Mouse (Mus musculus) kidney, postnatal 4 days (tissue): ENCODE results near the gene Unc5c.

ENCODE experiments used
- DNase-seq, 2 experiments: peaks; one replicate each; pipeline ENCODE4 v3.0.0; 2021; ENCODE audit warnings: mixed read lengths in 2 of 2

Gene Unc5c

GRCm38 (mm10) chr3:141819331-141819941, 354.4 kb downstream of the Unc5c start:
- DNase-seq: peak; percentile 17 to 48

GRCm38 (mm10) chr3:141828301-141828700, 363.3 kb downstream of the Unc5c start:
- no peak for DNase-seq

- DNase-seq: peak; percentile 79 to 80
Observed at GRCm38 (mm10) chr3:141831135-141831534, 366.1 kb downstream of the Unc5c start.

GRCm38 (mm10) chr3:141838864-141839263, 373.8 kb downstream of the Unc5c start:
- peak; percentile 11 to 24 for DNase-seq

- DNase-seq: no peak
Observed at GRCm38 (mm10) chr3:141849206-141849605, 384.2 kb downstream of the Unc5c start.

GRCm38 (mm10) chr3:141850141-141850540, 385.1 kb downstream of the Unc5c start:
- no peak for DNase-seq

- DNase-seq: no peak
Observed at GRCm38 (mm10) chr3:141854339-141854738, 389.3 kb downstream of the Unc5c start.

- DNase-seq: no peak
Observed at GRCm38 (mm10) chr3:141857123-141857522, 392.1 kb downstream of the Unc5c start.

GRCm38 (mm10) chr3:141862816-141863461, 397.9 kb downstream of the Unc5c start:
- peak; percentile 56 to 67 for DNase-seq

GRCm38 (mm10) chr3:141871805-141872204, 406.8 kb downstream of the Unc5c start:
- DNase-seq: no peak

GRCm38 (mm10) chr3:141872337-141873042, 407.5 kb downstream of the Unc5c start:
- DNase-seq: no peak

- DNase-seq: no peak
Observed at GRCm38 (mm10) chr3:141882496-141882895, 417.5 kb downstream of the Unc5c start.

GRCm38 (mm10) chr3:141884190-141884589, 419.2 kb downstream of the Unc5c start:
- DNase-seq: no peak
